Mouse (Mus musculus) erythroblast, embryonic 14.5 days (primary cell): ENCODE measurements around the gene Ms4a6d. TPM values are rescaled to one million over a fixed set of nuclear protein-coding genes. Genes with fewer than 3 reads are reported as not detected.
"Not testable (repeated sequence)": the region's sequence is repeated elsewhere in the genome, so short reads cannot be mapped to it uniquely, and the experiment has no call there.

Source experiments
- H3K27me3 ChIP-seq: 2 replicates; pipeline ENCODE4 v1.6.1; 2012; ENCODE audit warnings: inconsistent platforms; ENCODE audit not compliant: control insufficient read depth
- H3K36me3 ChIP-seq: 2 replicates; pipeline ENCODE4 v1.6.1; 2012; ENCODE audit warnings: mild to moderate bottlenecking, inconsistent platforms; ENCODE audit not compliant: control insufficient read depth
- H3K4me1 ChIP-seq: 2 replicates; pipeline ENCODE4 v1.6.1; 2012; ENCODE audit warnings: inconsistent platforms; ENCODE audit not compliant: control insufficient read depth
- H3K4me3 ChIP-seq: replicated peaks from 2 replicates; pipeline ENCODE3; 2012; ENCODE audit warnings: moderate library complexity, mild to moderate bottlenecking, inconsistent platforms
- H3K9me3 ChIP-seq: 2 replicates; pipeline ENCODE4 v1.6.1; 2012; ENCODE audit warnings: low read length, inconsistent platforms, mixed read lengths; ENCODE audit not compliant: control insufficient read depth
- GATA1 ChIP-seq: IDR thresholded peaks from 2 replicates; pipeline ENCODE4 v1.6.1; 2012; ENCODE audit warnings: low read length, inconsistent platforms, mixed read lengths
- TAL1 ChIP-seq: IDR thresholded peaks from 3 replicates; pipeline ENCODE4 v1.6.1; 2012; ENCODE audit warnings: low read length, inconsistent platforms, mixed read lengths
- polyA plus RNA-seq: library from polyadenylated mRNA; stranded (reverse); fragments of >175 nt; gene quantifications from 2 replicates; pipeline ENCODE4 v1.2.3, GENCODE M21; 2012

The Ms4a6d gene
- polyA plus RNA-seq, 1 experiment: not detected

- Histone ChIP-seq H3K4me1 (no peaks in the 10 kb centered on the region), H3K27me3 (no peaks in the 10 kb centered on the region), H3K9me3 (no peaks in the 10 kb centered on the region), H3K36me3 (no peaks in the 10 kb centered on the region), H3K4me3 (no peak overlapping the region)
- TF ChIP-seq TAL1 (no peak), GATA1 (no peak)
These were observed 14.7 kb downstream of the Ms4a6d start for GRCm38 (mm10) chr19:11589891-11590449.

GRCm38 (mm10) chr19:11589205-11589604 lies 15.4 kb downstream of the Ms4a6d start:
- H3K27me3 ChIP-seq: no peaks in the 10 kb centered on the region
- H3K4me3 ChIP-seq: no peak overlapping the region
- no peaks in the 10 kb centered on the region for H3K4me1 ChIP-seq
- H3K36me3 ChIP-seq: no peaks in the 10 kb centered on the region
- TF ChIP-seq TAL1 (no peak), GATA1 (no peak)
- no peaks in the 10 kb centered on the region for H3K9me3 ChIP-seq

GRCm38 (mm10) chr19:11574965-11575364 lies 29.7 kb downstream of the Ms4a6d start:
- Histone ChIP-seq H3K4me1 (no peaks in the 10 kb centered on the region), H3K9me3 (no peaks in the 10 kb centered on the region), H3K4me3 (no peak overlapping the region), H3K27me3 (no peaks in the 10 kb centered on the region), H3K36me3 (no peaks in the 10 kb centered on the region)
- TF ChIP-seq GATA1 (no peak), TAL1 (no peak)

- H3K36me3 ChIP-seq, H3K4me1 ChIP-seq, H3K4me3 ChIP-seq, H3K27me3 ChIP-seq, H3K9me3 ChIP-seq: not testable (repeated sequence)
These were observed 45.1 kb downstream of the Ms4a6d start for GRCm38 (mm10) chr19:11559560-11559959.

GRCm38 (mm10) chr19:11554726-11555125 lies 49.9 kb downstream of the Ms4a6d start:
- H3K4me3 ChIP-seq: no peak overlapping the region
- H3K4me1 ChIP-seq: no peaks in the 10 kb centered on the region
- no peaks in the 10 kb centered on the region for H3K9me3 ChIP-seq
- H3K36me3 ChIP-seq: no peaks in the 10 kb centered on the region
- H3K27me3 ChIP-seq: no peaks in the 10 kb centered on the region
- TF ChIP-seq TAL1: no peak
- TF ChIP-seq GATA1: no peak

- Histone ChIP-seq H3K36me3 (no peaks in the 10 kb centered on the region), H3K4me1 (no peaks in the 10 kb centered on the region; the same call in 1 of the 2 replicates), H3K4me3 (no peak overlapping the region), H3K9me3 (no peaks in the 10 kb centered on the region), H3K27me3 (no peaks in the 10 kb centered on the region)
- no peak for TF ChIP-seq TAL1
- no peak for TF ChIP-seq GATA1
These were observed 56.7 kb downstream of the Ms4a6d start for GRCm38 (mm10) chr19:11547911-11548310.

- not testable (repeated sequence) for H3K27me3 ChIP-seq, H3K9me3 ChIP-seq, H3K4me1 ChIP-seq, H3K36me3 ChIP-seq, H3K4me3 ChIP-seq
These were observed 60.3 kb downstream of the Ms4a6d start for GRCm38 (mm10) chr19:11544383-11544782.

GRCm38 (mm10) chr19:11540166-11540821 lies 64.4 kb downstream of the Ms4a6d start:
- not testable (repeated sequence) for H3K36me3 ChIP-seq, H3K4me3 ChIP-seq, H3K27me3 ChIP-seq, H3K9me3 ChIP-seq, H3K4me1 ChIP-seq

GRCm38 (mm10) chr19:11537336-11537735 lies 67.3 kb downstream of the Ms4a6d start:
- H3K9me3 ChIP-seq: no peaks in the 10 kb centered on the region
- no peaks in the 10 kb centered on the region for H3K36me3 ChIP-seq
- no peak for TF ChIP-seq TAL1
- no peak for TF ChIP-seq GATA1
- no peaks in the 10 kb centered on the region for H3K4me1 ChIP-seq
- H3K4me3 ChIP-seq: no peak overlapping the region
- no peaks in the 10 kb centered on the region for H3K27me3 ChIP-seq

Other genes starting within 250 kb of the Ms4a6d start
- not detected in 2 replicates for gene Ms4a4a, start 229.3 kb downstream of the Ms4a6d start, polyA plus RNA-seq
- not detected in 2 replicates for gene Ms4a4c, start 200.1 kb downstream of the Ms4a6d start, polyA plus RNA-seq
- 0.05 TPM in 1 of 2 replicates, not detected in the other for gene Ms4a4b, start 161.3 kb downstream of the Ms4a6d start, polyA plus RNA-seq
- not detected in 2 replicates for gene Ms4a6c, start 135.5 kb downstream of the Ms4a6d start, polyA plus RNA-seq
- not detected in 2 replicates for gene Gm8369, start 118.9 kb downstream of the Ms4a6d start, polyA plus RNA-seq
- gene Ms4a6b, start 88.3 kb downstream of the Ms4a6d start, polyA plus RNA-seq: not detected in 2 replicates
- gene Ms4a4d, start 68.0 kb downstream of the Ms4a6d start, polyA plus RNA-seq: not detected in 2 replicates
- 0.01 and 0.05 TPM in 2 replicates for gene Ms4a2, start 18.9 kb upstream of the Ms4a6d start, polyA plus RNA-seq
- 0.06 TPM in 1 of 2 replicates, not detected in the other for gene Ms4a3, start 36.0 kb upstream of the Ms4a6d start, polyA plus RNA-seq
- not detected in 2 replicates for gene Oosp2, start 55.7 kb upstream of the Ms4a6d start, polyA plus RNA-seq
- not detected in 2 replicates for gene Oosp1, start 86.3 kb upstream of the Ms4a6d start, polyA plus RNA-seq
- not detected in 2 replicates for gene Oosp3, start 92.2 kb upstream of the Ms4a6d start, polyA plus RNA-seq
- gene Gif, start 142.7 kb upstream of the Ms4a6d start, polyA plus RNA-seq: not detected in 2 replicates
- 1.3 and 1.5 TPM in 2 replicates for gene Mrpl16, start 165.5 kb upstream of the Ms4a6d start, polyA plus RNA-seq
- gene Stx3, start 214.6 kb upstream of the Ms4a6d start, polyA plus RNA-seq: not detected in 2 replicates
- gene Olfr1417, start 234.4 kb upstream of the Ms4a6d start, polyA plus RNA-seq: not detected in 2 replicates